Mouse (Mus musculus): ENCODE measurements around the gene Tnfsf13.
A peak's percentile ranks its signal among the peaks of the same experiment; 100 is the strongest.

- TF ChIP-seq POLR2A (IDR thresholded peaks at IDR 0.05; ENCODE audit: low read depth, low read length): peak; percentile 24; the same call in 1 of the 2 replicates
- TF ChIP-seq CTCF (IDR thresholded peaks at IDR 0.05; ENCODE audit: borderline replicate concordance, insufficient read depth, low read length): no peak
Measured at GRCm38 (mm10) chr11:69665457-69665960, 20.1 kb downstream of the Tnfsf13 start.

Measured in embryonic fibroblast, embryonic 13.5 days (primary cell).